Mouse (Mus musculus): ENCODE results near the gene Mtm1. TPM values are rescaled to one million over a fixed set of nuclear protein-coding genes. Genes with fewer than 3 reads are reported as not detected.
A peak's percentile ranks its signal among the peaks of the same experiment; 100 is the strongest.
"Not testable (repeated sequence)": the region's sequence is repeated elsewhere in the genome, so short reads cannot be mapped to it uniquely, and the experiment has no call there.

The Mtm1 gene
- total RNA-seq, 1 experiment from 2014 or later: 29.9 TPM

GRCm38 (mm10) chrX:71285473-71285872, 74.9 kb downstream of the Mtm1 start:
- no peak for DNase-seq

GRCm38 (mm10) chrX:71287088-71287487, 76.5 kb downstream of the Mtm1 start:
- no peak for DNase-seq

GRCm38 (mm10) chrX:71294191-71294590, 83.6 kb downstream of the Mtm1 start:
- no peak for DNase-seq

- DNase-seq: no peak
Observed at GRCm38 (mm10) chrX:71296005-71296404, 85.4 kb downstream of the Mtm1 start.

- DNase-seq: no peak
Observed at GRCm38 (mm10) chrX:71302148-71302547, 91.6 kb downstream of the Mtm1 start.

- DNase-seq: peak; percentile 27
Observed at GRCm38 (mm10) chrX:71311229-71311628, 100.7 kb downstream of the Mtm1 start.

- DNase-seq: no peak
Observed at GRCm38 (mm10) chrX:71314380-71314779, 103.8 kb downstream of the Mtm1 start.

GRCm38 (mm10) chrX:71352033-71352432, 141.5 kb downstream of the Mtm1 start:
- DNase-seq: no peak

GRCm38 (mm10) chrX:71355331-71355730, 144.8 kb downstream of the Mtm1 start:
- DNase-seq: no peak

- not testable (repeated sequence) for DNase-seq
Observed at GRCm38 (mm10) chrX:71361793-71362192, 151.2 kb downstream of the Mtm1 start.

- no peak for DNase-seq
Observed at GRCm38 (mm10) chrX:71364062-71364461, 153.5 kb downstream of the Mtm1 start.

- peak; percentile 86 for DNase-seq
Observed at GRCm38 (mm10) chrX:71364554-71364991, 154.0 kb downstream of the Mtm1 start, which contains the start of gene Mtmr1. Gene Mtmr1 (plus strand): TSS chrX:71364760.

GRCm38 (mm10) chrX:71365011-71365410, 154.4 kb downstream of the Mtm1 start:
- peak; percentile 21 for DNase-seq

Other genes with a start within 250 kb of the Mtm1 start
- 15.5 and 17.3 TPM in 2 replicates for gene Mamld1, start 160.5 kb upstream of the Mtm1 start, total RNA-seq (2021)
- gene Mtmr1, start 154.0 kb downstream of the Mtm1 start, total RNA-seq (2021): 36.4 and 40.3 TPM in 2 replicates

All from adrenal gland, postnatal 25 days (tissue).